Mouse (Mus musculus) myocyte (in vitro differentiated cells): ENCODE data around the gene Slc2a6.

ENCODE experiments used
- CEBPB ChIP-seq: IDR thresholded peaks from 2 replicates; pipeline ENCODE4 v1.6.1; 2011; ENCODE audit warnings: mild to moderate bottlenecking, moderate library complexity; ENCODE audit not compliant: poor library complexity, insufficient read depth, severe bottlenecking
- E2F4 ChIP-seq: IDR thresholded peaks from one replicate; pipeline ENCODE4 v1.6.1; 2011; ENCODE audit warnings: mild to moderate bottlenecking, control low read depth, moderate library complexity; ENCODE audit not compliant: insufficient read depth
- MAX ChIP-seq: IDR thresholded peaks from one replicate; pipeline ENCODE4 v1.6.1; 2011; ENCODE audit warnings: low read depth, mild to moderate bottlenecking, control low read depth
- MYOD1 ChIP-seq, 3 experiments: IDR thresholded peaks; one replicate each; pipeline ENCODE4 v1.6.1; 2011; ENCODE audit warnings: control low read depth in 2 of 3, low read depth in 2 of 3, mild to moderate bottlenecking in 2 of 3, moderate library complexity in 1 of 3; ENCODE audit not compliant: insufficient read length in 2 of 3, control insufficient read depth in 1 of 3
- MYOG ChIP-seq, 3 experiments: IDR thresholded peaks; one replicate each; pipeline ENCODE4 v1.6.1; 2011; ENCODE audit warnings: control low read depth in 2 of 3, low read depth in 2 of 3, mild to moderate bottlenecking in 2 of 3; ENCODE audit not compliant: insufficient read length in 2 of 3, control insufficient read depth in 1 of 3, insufficient read depth in 1 of 3
- POLR2A ChIP-seq: IDR thresholded peaks from one replicate; pipeline ENCODE4 v1.6.1; 2011; ENCODE audit warnings: low read depth, mild to moderate bottlenecking, control low read depth, moderate library complexity; ENCODE audit not compliant: insufficient read length
- POLR2AphosphoS2 ChIP-seq: IDR thresholded peaks from one replicate; pipeline ENCODE4 v1.6.1; 2011; ENCODE audit warnings: low read depth, control low read depth; ENCODE audit not compliant: insufficient read length
- REST ChIP-seq: IDR thresholded peaks from one replicate; pipeline ENCODE4 v1.6.1; 2011; ENCODE audit warnings: mild to moderate bottlenecking, control low read depth, moderate library complexity; ENCODE audit not compliant: insufficient read depth, insufficient read length
- SRF ChIP-seq: IDR thresholded peaks from one replicate; pipeline ENCODE4 v1.6.1; 2011; ENCODE audit warnings: low read depth; ENCODE audit not compliant: control insufficient read depth, insufficient read length
- TCF12 ChIP-seq: IDR thresholded peaks from one replicate; pipeline ENCODE4 v1.6.1; 2011; ENCODE audit warnings: mild to moderate bottlenecking, control low read depth; ENCODE audit not compliant: poor library complexity, insufficient read depth, severe bottlenecking
- USF1 ChIP-seq: IDR thresholded peaks from one replicate; pipeline ENCODE4 v1.6.1; 2011; ENCODE audit warnings: low read depth, mild to moderate bottlenecking, control low read depth, moderate library complexity

- TF ChIP-seq POLR2A (no peak), USF1 (no peak), POLR2AphosphoS2 (no peak), SRF (no peak), MYOD1 (IDR thresholded peaks at IDR 0.05; ENCODE audit: control insufficient read depth in 1 of 3, insufficient read length in 2 of 3, low read depth in 2 of 3) (no peak), CEBPB (no peak), MAX (no peak), TCF12 (no peak), E2F4 (no peak), REST (no peak), MYOG (IDR thresholded peaks at IDR 0.05; ENCODE audit: control insufficient read depth in 1 of 3, insufficient read depth in 1 of 3, insufficient read length in 2 of 3, low read depth in 2 of 3) (no peak)
Observed at GRCm38 (mm10) chr2:27025545-27025944, 2.3 kb downstream of the Slc2a6 start.
